Mouse (Mus musculus): ENCODE measurements around the gene Hnrnph1. TPM values are rescaled to one million over a fixed set of nuclear protein-coding genes. Genes with fewer than 3 reads are reported as not detected.

Gene Hnrnph1
- polyA plus RNA-seq, 1 experiment, result 65.0 TPM

- TF ChIP-seq POLR2A (IDR thresholded peaks at IDR 0.05; ENCODE audit: low read depth, low read length) (no peak), CTCF (conservative IDR thresholded peaks at IDR 0.05; ENCODE audit: insufficient read depth, insufficient read length, low read depth, low read length) (no peak)
- no peak for DNase-seq
- H3K27me3 ChIP-seq (replicated peaks; ENCODE audit: control insufficient read depth, insufficient read depth, low read length), result no peaks in the 10 kb centered on the region
- H3K4me3 ChIP-seq (ENCODE audit: insufficient read depth, low read depth, low read length), result no peak overlapping the region
- H3K4me1 ChIP-seq (ENCODE audit: control insufficient read depth, insufficient read depth, low read length), result peaks cover 4% of the 10 kb centered on the region; the same call in 1 of the 2 replicates
- H3K27ac ChIP-seq (ENCODE audit: insufficient read depth, low read depth, low read length), result no peak overlapping the region
- H3K36me3 ChIP-seq (ENCODE audit: control insufficient read depth, insufficient read depth, low read length), result no peaks in the 10 kb centered on the region
Observed at GRCm38 (mm10) chr11:50373086-50373485, 3.7 kb upstream of the Hnrnph1 start.

- no peaks in the 10 kb centered on the region for H3K27me3 ChIP-seq (replicated peaks; ENCODE audit: control insufficient read depth, insufficient read depth, low read length)
- H3K27ac ChIP-seq (ENCODE audit: insufficient read depth, low read depth, low read length), result no peak overlapping the region
- WGBS, result 100% methylated on average over 1 of the region's 1 CpGs
- no peak for TF ChIP-seq CTCF (conservative IDR thresholded peaks at IDR 0.05; ENCODE audit: insufficient read depth, insufficient read length, low read depth, low read length)
- TF ChIP-seq POLR2A (IDR thresholded peaks at IDR 0.05; ENCODE audit: low read depth, low read length), result no peak
- peaks cover 4% of the 10 kb centered on the region; the same call in 1 of the 2 replicates for H3K4me1 ChIP-seq (ENCODE audit: control insufficient read depth, insufficient read depth, low read length)
- H3K4me3 ChIP-seq (ENCODE audit: insufficient read depth, low read depth, low read length), result no peak overlapping the region
- no peak for DNase-seq
- H3K36me3 ChIP-seq (ENCODE audit: control insufficient read depth, insufficient read depth, low read length), result peaks cover under 1% of the 10 kb centered on the region; the same call in 1 of the 2 replicates
Observed at GRCm38 (mm10) chr11:50373621-50374020, 3.2 kb upstream of the Hnrnph1 start.

DNA sequence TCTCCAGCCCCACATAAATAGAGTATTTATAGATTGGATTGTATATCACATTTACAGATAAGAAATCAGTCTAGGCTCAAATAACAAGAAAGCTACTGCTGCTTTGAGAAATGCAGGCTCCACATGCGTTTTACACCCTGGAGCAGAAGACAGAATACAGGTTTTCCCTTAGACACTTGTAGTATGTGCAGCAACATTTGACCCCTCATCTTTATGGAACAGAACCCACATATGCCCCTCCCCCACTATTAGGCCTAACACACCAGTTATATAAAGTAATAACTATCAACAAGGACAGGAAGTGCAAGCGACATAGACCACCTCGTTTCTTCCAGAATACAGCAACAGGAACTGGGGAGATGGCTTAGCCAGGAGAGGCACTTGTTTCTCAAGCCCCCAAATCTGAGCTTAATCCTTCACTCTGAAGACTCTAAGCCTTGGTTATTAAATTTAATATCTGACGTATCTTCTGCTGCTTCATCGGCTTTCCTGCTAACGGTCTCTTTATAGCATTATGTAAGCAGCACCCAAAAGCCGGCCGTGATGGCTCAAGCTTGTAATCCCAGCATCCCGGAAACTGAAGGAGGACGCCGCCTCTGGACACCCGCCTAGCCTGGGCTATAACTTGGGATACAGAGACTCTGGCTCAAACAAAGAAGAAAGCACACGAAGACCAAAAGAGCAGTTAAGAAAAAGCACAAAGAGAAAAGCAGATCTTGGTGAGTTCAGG lies 2.3 kb upstream of the Hnrnph1 start:
- Histone ChIP-seq H3K36me3 (ENCODE audit: control insufficient read depth, insufficient read depth, low read length) (peaks cover 2% of the 10 kb centered on the region; the same call in 1 of the 2 replicates), H3K27ac (ENCODE audit: insufficient read depth, low read depth, low read length) (no peak overlapping the region), H3K27me3 (replicated peaks; ENCODE audit: control insufficient read depth, insufficient read depth, low read length) (no peaks in the 10 kb centered on the region), H3K4me3 (ENCODE audit: insufficient read depth, low read depth, low read length) (no peak overlapping the region), H3K4me1 (ENCODE audit: control insufficient read depth, insufficient read depth, low read length) (peaks cover 4% of the 10 kb centered on the region; the same call in 1 of the 2 replicates)
- TF ChIP-seq POLR2A (IDR thresholded peaks at IDR 0.05; ENCODE audit: low read depth, low read length) (no peak), CTCF (conservative IDR thresholded peaks at IDR 0.05; ENCODE audit: insufficient read depth, insufficient read length, low read depth, low read length) (no peak)
- WGBS, result 95% methylated on average over 13 of the region's 13 CpGs
- DNase-seq, result no peak

- Histone ChIP-seq H3K27ac (ENCODE audit: insufficient read depth, low read depth, low read length) (no peak overlapping the region), H3K27me3 (replicated peaks; ENCODE audit: control insufficient read depth, insufficient read depth, low read length) (no peaks in the 10 kb centered on the region), H3K4me1 (ENCODE audit: control insufficient read depth, insufficient read depth, low read length) (peaks cover 7% of the 10 kb centered on the region; the same call in 1 of the 2 replicates), H3K36me3 (ENCODE audit: control insufficient read depth, insufficient read depth, low read length) (peaks cover 6% of the 10 kb centered on the region; the same call in 1 of the 2 replicates), H3K4me3 (ENCODE audit: insufficient read depth, low read depth, low read length) (no peak overlapping the region)
- no peak for TF ChIP-seq POLR2A (IDR thresholded peaks at IDR 0.05; ENCODE audit: low read depth, low read length)
- no peak for TF ChIP-seq CTCF (conservative IDR thresholded peaks at IDR 0.05; ENCODE audit: insufficient read depth, insufficient read length, low read depth, low read length)
- DNase-seq, result no peak
- 94% methylated on average over 5 of the region's 5 CpGs for WGBS
Observed at GRCm38 (mm10) chr11:50375421-50375820, 1.4 kb upstream of the Hnrnph1 start.

- peak overlapping the region; percentile 96; the same call in 1 of the 2 replicates for H3K27ac ChIP-seq (ENCODE audit: insufficient read depth, low read depth, low read length)
- TF ChIP-seq POLR2A (IDR thresholded peaks at IDR 0.05; ENCODE audit: low read depth, low read length) (no peak), CTCF (conservative IDR thresholded peaks at IDR 0.05; ENCODE audit: insufficient read depth, insufficient read length, low read depth, low read length) (no peak)
- peaks cover 6% of the 10 kb centered on the region; the same call in 1 of the 2 replicates for H3K36me3 ChIP-seq (ENCODE audit: control insufficient read depth, insufficient read depth, low read length)
- 42% methylated on average over 10 of the region's 10 CpGs for WGBS
- DNase-seq, result no peak
- H3K27me3 ChIP-seq (replicated peaks; ENCODE audit: control insufficient read depth, insufficient read depth, low read length), result no peaks in the 10 kb centered on the region
- peaks cover 8% of the 10 kb centered on the region; the same call in 1 of the 2 replicates for H3K4me1 ChIP-seq (ENCODE audit: control insufficient read depth, insufficient read depth, low read length)
- peak overlapping the region; percentile 71; the same call in 1 of the 2 replicates for H3K4me3 ChIP-seq (ENCODE audit: insufficient read depth, low read depth, low read length)
Observed at GRCm38 (mm10) chr11:50376156-50376790, 517 bp upstream of the Hnrnph1 start.

DNA sequence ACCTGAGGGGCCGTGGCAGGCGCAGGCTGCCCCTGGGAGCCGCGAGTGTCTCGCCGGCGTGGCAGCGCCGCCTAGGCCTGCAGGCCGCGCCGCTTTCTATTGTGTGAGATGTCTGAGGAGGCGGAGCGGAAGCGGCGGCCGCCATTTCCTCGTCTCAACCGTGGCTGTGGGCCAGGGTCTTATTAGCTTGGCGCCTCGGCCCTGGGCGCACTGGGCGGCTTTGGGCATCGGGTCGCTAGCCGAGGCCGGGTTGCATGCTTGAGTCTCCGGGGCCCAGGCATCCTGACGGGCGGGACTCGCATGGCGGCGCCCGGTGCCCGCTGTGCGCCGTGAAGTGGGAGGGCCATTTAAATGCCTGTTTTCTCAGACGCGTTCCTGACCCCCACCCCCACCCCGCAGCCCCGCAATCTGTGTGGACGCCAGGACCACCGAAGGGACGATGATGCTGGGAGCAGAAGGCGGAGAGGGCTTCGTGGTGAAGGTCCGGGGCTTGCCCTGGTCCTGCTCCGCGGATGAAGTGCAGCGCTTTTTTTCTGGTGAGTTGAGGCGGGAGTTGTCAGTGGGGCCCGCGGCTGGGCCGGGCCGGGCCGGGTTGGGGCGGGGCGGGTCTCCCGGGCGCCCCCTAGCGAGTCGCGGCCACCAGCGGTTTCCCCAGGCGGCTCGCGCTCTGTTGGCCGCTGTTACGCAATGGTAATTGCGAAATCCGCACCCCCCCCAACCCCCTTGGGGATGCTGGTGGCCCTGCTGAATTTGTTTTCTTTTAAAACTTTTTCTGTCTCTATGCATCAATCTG lies 1.3 kb downstream of the Hnrnph1 start:
- Histone ChIP-seq H3K4me3 (ENCODE audit: insufficient read depth, low read depth, low read length) (peak overlapping the region; percentile 85), H3K4me1 (ENCODE audit: control insufficient read depth, insufficient read depth, low read length) (peaks cover 10% of the 10 kb centered on the region; the same call in 1 of the 2 replicates), H3K27ac (ENCODE audit: insufficient read depth, low read depth, low read length) (peak overlapping the region; percentile 95), H3K36me3 (ENCODE audit: control insufficient read depth, insufficient read depth, low read length) (peaks cover 9% of the 10 kb centered on the region), H3K27me3 (replicated peaks; ENCODE audit: control insufficient read depth, insufficient read depth, low read length) (no peaks in the 10 kb centered on the region)
- peak; percentile 91 for DNase-seq
- TF ChIP-seq POLR2A (IDR thresholded peaks at IDR 0.05; ENCODE audit: low read depth, low read length) (no peak), CTCF (conservative IDR thresholded peaks at IDR 0.05; ENCODE audit: insufficient read depth, insufficient read length, low read depth, low read length) (peak; percentile 57)
- WGBS, result under 1% methylated on average over 70 of the region's 71 CpGs

Data from kidney, adult 2 months (tissue).